Mouse (Mus musculus) limb, embryonic 14.5 days (tissue): ENCODE data around the gene E2f7. TPM values are rescaled to one million over a fixed set of nuclear protein-coding genes. Genes with fewer than 3 reads are reported as not detected.

Experiments
- ATAC-seq: fragments of 200-750 bp; cut with Nextera tagmentation; 2 replicates; pipeline ENCODE4 v1.8.0; 2017; ENCODE audit warnings: low read depth, moderate number of reproducible peaks, moderate TSS enrichment; ENCODE audit not compliant: low FRiP score
- DNase-seq: peaks from one replicate; pipeline ENCODE4 v3.0.0-alpha.2; 2015; ENCODE audit warnings: low spot score
- H3K27ac ChIP-seq: fragments of 300-500 bp; sonication (generic); replicated peaks from 2 replicates; pipeline ENCODE4 v1.5.1; 2014; ENCODE audit warnings: low read depth, mild to moderate bottlenecking, low read length, moderate library complexity, mixed read lengths
- H3K27me3 ChIP-seq: fragments of 300-500 bp; sonication (generic); 2 replicates; pipeline ENCODE4 v1.6.1; 2014; ENCODE audit warnings: low read length, mixed read lengths; ENCODE audit not compliant: control insufficient read depth, insufficient read depth
- H3K36me3 ChIP-seq: fragments of 300-500 bp; sonication (generic); 2 replicates; pipeline ENCODE4 v1.6.1; 2014; ENCODE audit warnings: mild to moderate bottlenecking, low read length, moderate library complexity, mixed read lengths; ENCODE audit not compliant: control insufficient read depth, insufficient read depth
- H3K4me1 ChIP-seq: fragments of 300-500 bp; sonication (generic); 2 replicates; pipeline ENCODE4 v1.6.1; 2014; ENCODE audit warnings: antibody characterized with exemption, low read length, mixed read lengths; ENCODE audit not compliant: control insufficient read depth, insufficient read depth
- H3K4me2 ChIP-seq: fragments of 300-500 bp; sonication (generic); replicated peaks from 2 replicates; pipeline ENCODE4 v1.6.1; 2014; ENCODE audit warnings: low read depth, mild to moderate bottlenecking, low read length, moderate library complexity; ENCODE audit not compliant: severe bottlenecking
- H3K4me3 ChIP-seq: fragments of 300-500 bp; sonication (generic); replicated peaks from 2 replicates; pipeline ENCODE4 v1.5.1; 2014; ENCODE audit warnings: low read length
- H3K9ac ChIP-seq: fragments of 300-500 bp; sonication (generic); 2 replicates; pipeline ENCODE4 v1.6.1; 2014; ENCODE audit warnings: mild to moderate bottlenecking, low read depth, low read length, moderate library complexity; ENCODE audit not compliant: severe bottlenecking
- H3K9me3 ChIP-seq: fragments of 300-500 bp; sonication (generic); 2 replicates; pipeline ENCODE4 v1.6.1; 2016; ENCODE audit warnings: low read length; ENCODE audit not compliant: control insufficient read depth
- POLR2A ChIP-seq: fragments of 200-500 bp; IDR thresholded peaks from 2 replicates; pipeline ENCODE4 v1.8.0; 2012; ENCODE audit warnings: inconsistent platforms, mild to moderate bottlenecking, moderate library complexity, borderline replicate concordance; ENCODE audit not compliant: insufficient read depth, insufficient read length; ENCODE audit errors: extremely low read depth
- WGBS: fragments of 180-500 bp; shearing (Covaris S2); extraction: QIAGEN DNeasy Blood & Tissue Kit; methylation state at CpG from one replicate; pipeline ENCODE4 v1.1.7; 2014; 5-methylcytosine and 5-hydroxymethylcytosine counted together
- polyA plus RNA-seq, 2 experiments: library from polyadenylated mRNA; depleted of rRNA in 1 of 2; stranded (reverse) in 1 of 2; unstranded in 1 of 2; fragments of >200 nt; fragmentation: Nextera tagmentation in 1 of 2; extraction: Ambion mirVana in 1 of 2; gene quantifications; 2 replicates each; pipeline versions ENCODE4 v1.2.1 to v1.2.3; 2012 to 2014

E2f7 gene
- polyA plus RNA-seq (2012; rRNA removed) (8.4 and 8.5 TPM in 2 replicates), polyA plus RNA-seq (2014; fragmentation: Nextera tagmentation; extraction: Ambion mirVana) (17.2 and 23.0 TPM in 2 replicates)

DNA sequence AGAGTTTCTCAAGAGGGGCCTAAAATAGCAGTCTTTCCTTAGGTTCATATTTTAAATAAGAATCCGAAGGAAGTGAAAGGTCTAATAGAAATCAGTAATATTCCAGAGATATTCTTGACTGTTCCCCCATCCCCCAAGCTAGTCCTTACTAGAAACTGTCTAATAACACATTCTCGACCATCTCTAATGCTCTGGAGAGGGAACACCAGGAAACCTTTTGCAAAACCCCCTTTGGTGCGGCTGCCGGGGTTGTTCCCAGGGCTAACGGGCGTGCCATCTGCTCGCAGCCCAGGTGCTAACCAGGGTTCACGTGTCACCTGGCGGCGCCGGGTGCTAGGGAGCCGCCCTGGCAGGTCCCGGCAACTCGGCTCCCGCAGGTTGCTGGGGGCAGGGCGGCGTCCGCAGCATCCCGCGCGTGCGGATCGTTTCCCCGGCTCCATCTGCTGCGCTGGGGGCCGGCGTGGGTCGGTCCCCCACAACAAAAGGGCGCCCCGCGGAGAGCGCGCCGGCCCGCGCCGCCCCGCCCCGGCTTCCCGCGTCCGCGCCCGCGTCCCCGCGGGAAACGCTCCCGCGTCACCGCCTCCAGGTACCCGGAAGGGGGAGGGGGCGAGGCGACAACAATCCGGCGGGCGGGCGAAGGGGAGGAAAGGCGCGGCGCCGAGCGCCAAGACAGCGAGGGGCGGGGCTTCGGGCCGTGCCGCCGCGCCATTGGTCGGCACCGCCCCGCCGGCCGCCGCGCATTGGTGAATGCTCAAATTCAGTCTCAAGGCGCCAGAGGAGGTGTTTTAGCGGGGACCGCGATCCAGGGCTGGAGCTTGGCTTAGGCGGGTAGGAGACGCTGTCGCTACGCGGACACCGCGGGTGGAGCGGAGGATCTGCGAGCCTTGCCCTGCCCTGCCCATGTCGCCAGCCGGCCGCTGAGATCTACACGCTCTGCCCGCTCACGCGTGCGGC lies at the start of gene E2f7:
TSS of gene E2f7 (plus strand) at position 754 of the 954 bp plus-strand sequence.
- Histone ChIP-seq H3K27ac (peak within 1 kb of the TSS; percentile 68), H3K9me3 (no peaks in the 10 kb centered on the region), H3K36me3 (peaks cover 11% of the 10 kb centered on the region), H3K9ac (peak within 1 kb of the TSS; percentile 73), H3K4me3 (peak within 1 kb of the TSS; percentile 80), H3K27me3 (no peaks in the 10 kb centered on the region), H3K4me2 (peak within 1 kb of the TSS; percentile 93), H3K4me1 (peaks cover 16% of the 10 kb centered on the region)
- DNase-seq (peak; percentile 94), ATAC-seq (peak; percentile 97)
- WGBS: 1% methylated on average over 75 of the region's 98 CpGs
- peak; percentile 62; the same call in 1 of the 2 replicates for TF ChIP-seq POLR2A

DNA sequence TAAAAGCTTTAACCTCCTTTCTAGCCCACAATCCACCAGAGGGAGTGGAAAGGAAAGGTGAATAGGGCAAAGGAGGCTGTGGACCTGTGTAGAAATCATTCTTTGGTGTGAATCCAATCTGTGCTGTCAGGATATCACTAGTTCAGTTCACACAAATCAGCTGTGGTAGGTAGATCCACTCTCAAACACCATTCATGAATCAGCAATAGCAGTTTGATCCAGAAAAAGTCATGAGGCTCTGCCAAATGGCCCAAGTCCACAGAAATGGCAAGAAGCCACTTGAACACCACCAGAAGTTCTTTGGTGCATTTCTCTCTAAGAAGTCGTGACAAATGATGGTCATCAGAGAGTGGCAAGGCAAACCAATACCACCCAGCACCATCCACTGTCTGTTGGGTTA lies 44.0 kb upstream of the E2f7 start:
- Histone ChIP-seq H3K4me1 (no peaks in the 10 kb centered on the region), H3K4me2 (no peak overlapping the region), H3K9me3 (no peaks in the 10 kb centered on the region), H3K4me3 (no peak overlapping the region), H3K9ac (no peak overlapping the region), H3K27me3 (no peaks in the 10 kb centered on the region), H3K36me3 (no peaks in the 10 kb centered on the region), H3K27ac (no peak overlapping the region)
- WGBS: 75% methylated on average over 1 of the region's 1 CpGs
- no peak for TF ChIP-seq POLR2A
- DNase-seq (no peak), ATAC-seq (no peak)

DNA sequence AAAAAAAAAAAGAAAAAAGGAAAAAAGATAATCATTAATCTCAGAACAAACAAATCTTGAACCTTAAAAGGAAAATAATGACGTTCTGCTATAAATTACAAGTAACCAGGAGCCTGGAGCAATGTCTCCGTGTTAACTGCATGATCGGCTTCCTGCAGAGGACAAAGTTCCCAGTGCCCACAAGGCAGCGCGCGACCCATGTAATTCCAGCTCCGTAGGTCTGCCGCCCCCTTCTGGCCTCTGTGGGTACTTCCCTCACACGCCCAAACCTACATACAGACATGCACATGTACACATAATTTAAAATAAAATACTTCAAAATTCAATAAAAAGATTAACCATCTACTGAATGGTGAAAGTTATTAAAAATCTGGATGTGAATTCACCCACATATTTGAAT lies 39.6 kb upstream of the E2f7 start:
- no peak for TF ChIP-seq POLR2A
- no peak for DNase-seq
- no peaks in the 10 kb centered on the region for H3K36me3 ChIP-seq
- WGBS: 39% methylated on average over 9 of the region's 9 CpGs
- H3K4me2 ChIP-seq: no peak overlapping the region
- H3K9ac ChIP-seq: no peak overlapping the region
- H3K27me3 ChIP-seq: no peaks in the 10 kb centered on the region
- no peak overlapping the region for H3K27ac ChIP-seq
- H3K9me3 ChIP-seq: no peaks in the 10 kb centered on the region
- H3K4me1 ChIP-seq: no peaks in the 10 kb centered on the region
- no peak for ATAC-seq
- H3K4me3 ChIP-seq: no peak overlapping the region

DNA sequence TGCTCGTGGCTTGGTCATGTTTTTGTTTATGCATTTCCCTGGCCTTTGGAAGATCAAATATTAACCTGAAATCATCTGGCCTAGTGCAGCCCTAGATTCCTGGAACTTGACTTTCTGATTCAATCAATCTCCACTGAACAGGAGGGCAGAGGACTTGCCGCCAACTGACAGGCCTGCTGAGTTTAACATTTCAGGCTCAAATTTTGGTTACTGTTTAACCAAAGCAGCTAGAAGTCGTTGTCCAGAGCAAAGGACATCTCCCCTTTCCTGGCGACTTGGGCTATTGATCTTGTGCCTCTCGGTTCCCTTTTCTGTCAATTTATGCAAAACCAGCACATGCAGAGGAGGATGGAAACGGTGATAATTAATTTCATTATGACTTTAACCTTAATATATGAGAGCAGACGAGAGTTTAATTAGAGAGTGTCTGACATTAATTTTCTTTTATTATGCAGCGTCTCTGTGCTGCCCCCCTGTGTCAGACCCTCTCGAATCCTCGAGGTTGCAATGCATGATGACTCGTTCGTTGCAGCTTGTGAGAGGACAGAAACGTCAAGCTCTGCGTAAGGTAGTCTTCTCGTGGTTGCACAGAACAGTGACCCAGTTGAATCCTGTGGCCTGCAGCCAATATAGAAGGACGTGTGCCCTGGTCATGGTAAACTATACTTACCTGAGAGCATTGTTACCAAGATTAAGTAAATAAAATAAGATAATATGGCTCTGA lies 37.7 kb upstream of the E2f7 start:
- Histone ChIP-seq H3K27ac (no peak overlapping the region), H3K4me2 (no peak overlapping the region), H3K27me3 (no peaks in the 10 kb centered on the region), H3K9me3 (no peaks in the 10 kb centered on the region), H3K36me3 (no peaks in the 10 kb centered on the region), H3K9ac (no peak overlapping the region), H3K4me3 (no peak overlapping the region), H3K4me1 (no peaks in the 10 kb centered on the region)
- DNase-seq (no peak), ATAC-seq (no peak)
- TF ChIP-seq POLR2A: no peak
- 53% methylated on average over 16 of the region's 16 CpGs for WGBS

DNA sequence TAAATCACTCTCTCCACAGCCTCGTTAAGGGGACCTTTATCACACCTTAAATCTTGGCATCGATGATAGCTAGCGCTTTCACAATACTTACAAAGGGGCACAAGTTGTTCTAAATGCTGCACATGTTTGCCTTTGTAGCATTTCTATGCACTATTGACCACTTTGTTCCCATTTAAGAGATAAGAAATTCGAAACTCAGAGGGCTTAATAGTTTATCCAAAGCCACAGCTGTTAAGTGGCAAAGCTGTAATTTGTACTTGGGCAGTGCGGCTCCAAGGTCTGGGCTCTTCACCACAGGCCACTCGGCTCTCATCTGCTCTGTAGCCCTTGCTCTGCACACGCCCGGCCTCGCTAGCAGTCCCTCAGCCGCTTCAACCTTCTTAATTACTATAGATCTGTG lies 28.4 kb upstream of the E2f7 start:
- H3K9me3 ChIP-seq: no peaks in the 10 kb centered on the region
- no peak overlapping the region for H3K27ac ChIP-seq
- ATAC-seq: no peak
- H3K4me1 ChIP-seq: no peaks in the 10 kb centered on the region
- H3K36me3 ChIP-seq: no peaks in the 10 kb centered on the region
- 52% methylated on average over 10 of the region's 10 CpGs for WGBS
- no peak for DNase-seq
- no peak overlapping the region for H3K4me2 ChIP-seq
- H3K9ac ChIP-seq: no peak overlapping the region
- TF ChIP-seq POLR2A: no peak
- no peaks in the 10 kb centered on the region for H3K27me3 ChIP-seq
- H3K4me3 ChIP-seq: no peak overlapping the region
